Mouse (Mus musculus) lung, adult 2 months (tissue): ENCODE data around the gene Lrmda.

Experiments
- CTCF ChIP-seq: fragments of 200-500 bp; IDR thresholded peaks from 2 replicates; pipeline ENCODE4 v1.5.1; 2011; ENCODE audit warnings: mild to moderate bottlenecking, low read length, control low read depth; ENCODE audit not compliant: insufficient read depth
- POLR2A ChIP-seq: fragments of 200-500 bp; IDR thresholded peaks from 2 replicates; pipeline ENCODE4 v1.6.1; 2011; ENCODE audit warnings: low read depth, mild to moderate bottlenecking, control low read depth, low read length, borderline replicate concordance; ENCODE audit errors: extremely low read depth

DNA sequence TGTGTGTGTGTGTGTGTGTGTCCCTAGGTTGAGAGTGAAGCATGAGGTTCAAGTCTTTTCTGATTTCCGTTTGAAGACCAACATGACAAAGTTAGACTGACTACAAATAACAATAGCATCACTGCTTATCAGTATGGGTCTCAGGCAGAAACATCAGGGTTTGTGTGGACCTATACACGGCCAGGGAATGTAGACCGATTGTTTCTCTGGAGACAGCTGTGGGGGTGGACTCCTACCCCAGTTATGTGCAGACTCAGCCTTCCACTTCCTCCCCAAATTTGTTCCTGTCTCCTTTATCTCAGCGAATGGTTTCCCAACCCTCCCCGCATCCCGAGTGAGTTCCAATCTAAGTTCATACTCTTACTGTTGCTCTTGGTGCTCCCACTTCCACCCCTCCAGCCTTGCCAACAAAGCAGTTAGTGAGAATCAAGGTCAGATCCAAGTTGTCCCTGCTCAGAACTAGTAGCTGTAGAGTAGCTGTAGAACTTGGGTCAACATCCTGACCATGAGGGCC lies 39.9 kb downstream of the Lrmda start:
- TF ChIP-seq CTCF (no peak), POLR2A (no peak)
